Comparison of ENCODE assay signal across 26 mouse cellular contexts in the genomic region with DNA sequence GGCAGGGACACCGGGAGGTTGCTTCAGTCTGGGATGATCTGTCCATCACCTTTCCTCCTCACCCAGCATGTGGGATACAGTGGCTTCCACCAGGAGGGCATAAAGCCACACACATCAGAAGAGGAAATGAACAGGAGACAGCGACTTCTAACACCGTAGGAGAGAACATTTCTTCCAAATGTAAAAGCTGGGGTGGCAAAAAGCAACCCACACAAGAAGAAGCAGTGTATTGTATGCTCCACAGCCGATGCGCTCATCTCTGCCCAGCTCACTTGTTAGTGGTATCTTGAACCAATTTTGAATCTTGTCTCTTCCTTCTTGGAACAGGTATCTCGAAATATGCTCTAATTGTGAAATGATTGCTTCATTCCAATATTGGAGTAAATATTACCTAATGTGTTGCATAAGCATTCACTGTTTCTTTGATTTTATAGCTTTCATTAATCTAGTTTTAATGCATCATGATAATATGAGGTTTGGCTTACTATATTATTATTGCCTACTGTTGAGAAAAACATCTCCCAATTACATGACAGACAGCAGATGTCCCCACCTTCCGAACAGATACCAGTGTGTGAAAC.
DNase-seq lines count a peak whose midpoint lies in the region; ATAC-seq and TF ChIP-seq lines count a peak whose summit lies in the region.
"Had no signal": no experiment of that assay in that cellular context is flagged by ENCODE, and none has a peak within 500 bp of the region (broad histone marks: within the 10 kb centered on the region; RNA-seq: fewer than 3 reads in every experiment).

No protein-coding gene starts in this region.

- H3K36me3 ChIP-seq in lung, embryonic 15.5 days = no peaks in the 10 kb centered on the region
- H3K36me3 ChIP-seq in stomach, postnatal 0 days (ENCODE audit: control insufficient read depth, insufficient read depth, low read length) = peaks cover 4% of the 10 kb centered on the region; the same call in 1 of the 2 replicates
- H3K36me3 ChIP-seq: intestine, embryonic 15.5 days had no signal

- no peaks in the 10 kb centered on the region for H3K27me3 ChIP-seq in lung, embryonic 15.5 days
- H3K27me3 ChIP-seq in stomach, postnatal 0 days (ENCODE audit: control insufficient read depth, insufficient read depth, low read length) = no peaks in the 10 kb centered on the region
- H3K27me3 ChIP-seq: hindbrain, embryonic 12.5 days; intestine, embryonic 15.5 days had no signal

- no peak overlapping the region for H3K9ac ChIP-seq in lung, embryonic 15.5 days
- no peak overlapping the region for H3K9ac ChIP-seq in stomach, postnatal 0 days (ENCODE audit: low read length)
- H3K9ac ChIP-seq: forebrain, postnatal 0 days; hindbrain, embryonic 12.5 days; intestine, embryonic 15.5 days; limb, embryonic 13.5 days; liver, embryonic 14.5 days had no signal

- TF ChIP-seq EP300 in stomach, postnatal 0 days (optimal IDR thresholded peaks at IDR 0.05) = no peak

- H3K4me3 ChIP-seq in layer of hippocampus, adult 2 months = no peak overlapping the region
- H3K4me3 ChIP-seq in lung, embryonic 15.5 days = no peak overlapping the region
- H3K4me3 ChIP-seq in stomach, postnatal 0 days (ENCODE audit: low read depth, low read length) = no peak overlapping the region
- H3K4me3 ChIP-seq: hindbrain, embryonic 12.5 days; intestine, embryonic 15.5 days; limb, embryonic 13.5 days had no signal

- H3K27ac ChIP-seq in layer of hippocampus, adult 2 months = peak overlapping the region; percentile 53; the same call in 1 of the 2 replicates
- H3K27ac ChIP-seq in lung, embryonic 15.5 days = peak overlapping the region; percentile 66; the same call in 1 of the 2 replicates
- peak overlapping the region; percentile 85 for H3K27ac ChIP-seq in stomach, postnatal 0 days (replicated peaks)
- H3K27ac ChIP-seq: hindbrain, embryonic 12.5 days; hindbrain, postnatal 0 days; intestine, embryonic 15.5 days; liver, embryonic 14.5 days had no signal

- no peak for DNase-seq in layer of hippocampus, adult 2 months (ENCODE audit: low spot score in 2 of 2)
- DNase-seq in layer of hippocampus, postnatal 10 days (ENCODE audit: low spot score in 2 of 2) = no peak
- no peak for DNase-seq in lung, adult 18-20 months
- DNase-seq in fat pad, adult 2 months (ENCODE audit: extremely low read depth, low read depth, low spot score) = peak; percentile 58
- DNase-seq in stomach, postnatal 0 days (ENCODE audit: low spot score) = no peak
- no peak for DNase-seq in right cerebral cortex, postnatal 36 days (ENCODE audit: low spot score in 2 of 2)
- DNase-seq: adrenal gland, postnatal 14 days; cerebellum, adult 18-20 months; cerebellum, postnatal 14 days; forebrain, postnatal 0 days; gastrocnemius, postnatal 25 days; heart, adult 18-20 months; heart, postnatal 36 days; kidney, adult 2 months; kidney, postnatal 36 days; lung, postnatal 10 days; midbrain, embryonic 14.5 days; right cerebral cortex, postnatal 25 days; spleen, adult 18-20 months had no signal

- 88% methylated on average over 7 of the region's 7 CpGs for WGBS in lung, embryonic 15.5 days
- WGBS in stomach, postnatal 0 days = 78% methylated on average over 7 of the region's 7 CpGs

- no peak for TF ChIP-seq CTCF in layer of hippocampus, adult 2 months (conservative IDR thresholded peaks at IDR 0.05)
- TF ChIP-seq CTCF in stomach, postnatal 0 days (IDR thresholded peaks at IDR 0.05; ENCODE audit: low read depth) = no peak

- H3K4me2 ChIP-seq in lung, embryonic 15.5 days = no peak overlapping the region
- H3K4me2 ChIP-seq in stomach, postnatal 0 days (replicated peaks; ENCODE audit: low read depth) = no peak overlapping the region
- H3K4me2 ChIP-seq: heart, embryonic 11.5 days; hindbrain, embryonic 12.5 days; intestine, embryonic 15.5 days; limb, embryonic 13.5 days had no signal

- no peaks in the 10 kb centered on the region for H3K9me3 ChIP-seq in lung, embryonic 15.5 days
- no peaks in the 10 kb centered on the region for H3K9me3 ChIP-seq in stomach, postnatal 0 days (ENCODE audit: control insufficient read depth, low read length)
- H3K9me3 ChIP-seq: hindbrain, embryonic 12.5 days; intestine, embryonic 15.5 days; limb, embryonic 13.5 days had no signal

- H3K4me1 ChIP-seq in lung, embryonic 15.5 days = peaks cover 25% of the 10 kb centered on the region
- H3K4me1 ChIP-seq in stomach, postnatal 0 days (replicated peaks; ENCODE audit: control insufficient read depth, insufficient read depth) = no peaks in the 10 kb centered on the region

- ATAC-seq in lung, embryonic 15.5 days (ENCODE audit: borderline replicate concordance, extremely low read depth, low FRiP score, low TSS enrichment) = no peak
- no peak for ATAC-seq in stomach, postnatal 0 days (ENCODE audit: low FRiP score, low TSS enrichment)
- ATAC-seq: forebrain, postnatal 0 days; hindbrain, postnatal 0 days had no signal
